Mouse (Mus musculus): ENCODE measurements around the gene Nrl. TPM values are rescaled to one million over a fixed set of nuclear protein-coding genes. Genes with fewer than 3 reads are reported as not detected.

Gene Nrl
- polyA plus RNA-seq, 1 experiment from 2014 or later = not detected

DNA sequence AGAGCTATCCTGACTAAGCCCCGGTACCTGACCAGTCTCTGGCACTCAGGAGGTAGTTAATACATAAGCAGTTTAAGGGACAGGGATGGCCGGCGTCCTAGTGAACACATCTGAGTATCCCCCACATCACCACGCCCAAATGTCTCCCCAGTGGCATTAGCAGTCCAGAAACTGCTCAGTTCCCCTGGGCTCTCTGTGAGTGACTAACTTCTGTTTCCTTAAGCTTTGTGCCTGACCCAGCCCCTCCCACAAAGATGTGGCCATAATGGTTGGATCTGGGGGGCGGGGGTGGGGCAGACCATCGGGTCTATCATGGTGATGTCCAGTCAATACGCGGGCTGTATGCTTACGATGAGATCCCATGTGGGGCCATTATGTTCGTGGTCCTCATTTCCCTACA lies 15.2 kb downstream of the Nrl start:
- no peak overlapping the region for H3K4me2 ChIP-seq (ENCODE audit: low read depth, low read length)
- no peaks in the 10 kb centered on the region for H3K4me1 ChIP-seq (ENCODE audit: control insufficient read depth, insufficient read depth, low read length)
- no peak overlapping the region for H3K27ac ChIP-seq (replicated peaks; ENCODE audit: low read depth, low read length)
- DNase-seq (ENCODE audit: low spot score) (no peak), ATAC-seq (replicated peaks; ENCODE audit: insufficient number of reproducible peaks, low FRiP score, low TSS enrichment, low read depth) (no peak)
- 84% methylated on average over 10 of the region's 10 CpGs for WGBS
- H3K27me3 ChIP-seq (ENCODE audit: control insufficient read depth, insufficient read depth, low read length) = no peaks in the 10 kb centered on the region
- no peaks in the 10 kb centered on the region for H3K9me3 ChIP-seq (replicated peaks; ENCODE audit: control insufficient read depth, low read length)
- no peaks in the 10 kb centered on the region for H3K36me3 ChIP-seq (replicated peaks; ENCODE audit: control insufficient read depth, insufficient read depth, low read depth, low read length)
- no peak overlapping the region for H3K9ac ChIP-seq (replicated peaks; ENCODE audit: low read length)
- H3K4me3 ChIP-seq (ENCODE audit: low read depth, low read length) = no peak overlapping the region

DNA sequence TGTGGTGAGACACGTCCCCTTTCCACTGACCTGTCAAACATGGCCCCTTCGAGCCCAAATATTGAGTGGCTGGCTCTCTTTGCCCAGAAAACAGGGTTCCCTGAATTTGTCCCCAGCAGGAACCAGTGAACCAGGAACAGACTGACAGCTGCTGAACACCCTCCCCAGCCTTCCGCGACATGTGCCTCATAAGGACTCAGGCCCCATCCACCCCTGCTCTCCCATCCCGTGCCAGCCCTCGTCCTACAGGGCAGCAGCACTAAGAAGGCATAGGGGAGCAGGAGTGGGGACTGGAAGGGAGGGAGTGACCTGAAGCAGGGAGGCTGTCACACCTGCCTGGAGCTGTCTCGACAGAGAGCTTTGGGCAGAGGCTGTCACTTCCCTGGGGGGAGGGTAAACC lies 17.0 kb downstream of the Nrl start:
- DNase-seq (ENCODE audit: low spot score) (no peak), ATAC-seq (replicated peaks; ENCODE audit: insufficient number of reproducible peaks, low FRiP score, low TSS enrichment, low read depth) (no peak)
- no peaks in the 10 kb centered on the region for H3K36me3 ChIP-seq (replicated peaks; ENCODE audit: control insufficient read depth, insufficient read depth, low read depth, low read length)
- H3K27ac ChIP-seq (replicated peaks; ENCODE audit: low read depth, low read length) = no peak overlapping the region
- 54% methylated on average over 7 of the region's 7 CpGs for WGBS
- no peaks in the 10 kb centered on the region for H3K27me3 ChIP-seq (ENCODE audit: control insufficient read depth, insufficient read depth, low read length)
- no peaks in the 10 kb centered on the region for H3K4me1 ChIP-seq (ENCODE audit: control insufficient read depth, insufficient read depth, low read length)
- no peaks in the 10 kb centered on the region for H3K9me3 ChIP-seq (replicated peaks; ENCODE audit: control insufficient read depth, low read length)
- no peak overlapping the region for H3K4me2 ChIP-seq (ENCODE audit: low read depth, low read length)
- H3K9ac ChIP-seq (replicated peaks; ENCODE audit: low read length) = no peak overlapping the region
- H3K4me3 ChIP-seq (ENCODE audit: low read depth, low read length) = no peak overlapping the region

- Histone ChIP-seq H3K4me2 (ENCODE audit: low read depth, low read length) (no peak overlapping the region), H3K9me3 (replicated peaks; ENCODE audit: control insufficient read depth, low read length) (no peaks in the 10 kb centered on the region), H3K27ac (replicated peaks; ENCODE audit: low read depth, low read length) (no peak overlapping the region), H3K27me3 (ENCODE audit: control insufficient read depth, insufficient read depth, low read length) (no peaks in the 10 kb centered on the region), H3K36me3 (replicated peaks; ENCODE audit: control insufficient read depth, insufficient read depth, low read depth, low read length) (no peaks in the 10 kb centered on the region), H3K4me1 (ENCODE audit: control insufficient read depth, insufficient read depth, low read length) (no peaks in the 10 kb centered on the region), H3K4me3 (ENCODE audit: low read depth, low read length) (no peak overlapping the region), H3K9ac (replicated peaks; ENCODE audit: low read length) (no peak overlapping the region)
- ATAC-seq (replicated peaks; ENCODE audit: insufficient number of reproducible peaks, low FRiP score, low TSS enrichment, low read depth) (no peak), DNase-seq (ENCODE audit: low spot score) (no peak)
- 87% methylated on average over 9 of the region's 9 CpGs for WGBS
These were observed 19.2 kb downstream of the Nrl start for GRCm38 (mm10) chr14:55505612-55506011.

DNA sequence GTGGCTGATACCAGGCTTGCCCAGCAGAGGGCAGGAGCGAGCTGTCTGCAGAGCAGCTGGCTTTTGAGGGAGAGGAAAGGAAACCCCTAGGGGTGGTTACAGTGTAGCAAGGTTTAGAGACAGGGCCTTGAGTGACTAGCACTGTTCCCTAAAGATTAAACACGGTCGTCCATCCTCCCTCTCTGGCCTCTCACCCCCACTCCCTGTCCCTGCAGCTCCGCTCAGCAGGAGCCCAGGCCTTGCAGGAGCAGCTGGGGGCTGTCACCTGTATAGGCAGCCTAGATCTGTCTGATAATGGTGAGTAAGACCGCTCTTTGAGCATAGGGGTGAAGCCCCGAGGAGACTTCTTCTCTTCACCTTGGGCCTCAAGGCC lies 27.3 kb downstream of the Nrl start:
- H3K4me2 ChIP-seq (ENCODE audit: low read depth, low read length) = no peak overlapping the region
- no peaks in the 10 kb centered on the region for H3K4me1 ChIP-seq (ENCODE audit: control insufficient read depth, insufficient read depth, low read length)
- H3K9me3 ChIP-seq (replicated peaks; ENCODE audit: control insufficient read depth, low read length) = no peaks in the 10 kb centered on the region
- H3K36me3 ChIP-seq (replicated peaks; ENCODE audit: control insufficient read depth, insufficient read depth, low read depth, low read length) = no peaks in the 10 kb centered on the region; the same call in 1 of the 2 replicates
- 28% methylated on average over 6 of the region's 6 CpGs for WGBS
- no peaks in the 10 kb centered on the region for H3K27me3 ChIP-seq (ENCODE audit: control insufficient read depth, insufficient read depth, low read length)
- no peak overlapping the region for H3K4me3 ChIP-seq (ENCODE audit: low read depth, low read length)
- peak; percentile 86 for DNase-seq (ENCODE audit: low spot score)
- H3K27ac ChIP-seq (replicated peaks; ENCODE audit: low read depth, low read length) = no peak overlapping the region
- ATAC-seq (replicated peaks; ENCODE audit: insufficient number of reproducible peaks, low FRiP score, low TSS enrichment, low read depth) = peak; percentile 37; the same call in 1 of the 2 replicates
- H3K9ac ChIP-seq (replicated peaks; ENCODE audit: low read length) = peak overlapping the region; percentile 37; the same call in 1 of the 2 replicates

GRCm38 (mm10) chr14:55496761-55497448 lies 27.9 kb downstream of the Nrl start:
- H3K4me1 ChIP-seq (ENCODE audit: control insufficient read depth, insufficient read depth, low read length) = no peaks in the 10 kb centered on the region
- no peaks in the 10 kb centered on the region for H3K9me3 ChIP-seq (replicated peaks; ENCODE audit: control insufficient read depth, low read length)
- WGBS = 62% methylated on average over 16 of the region's 16 CpGs
- no peak overlapping the region for H3K9ac ChIP-seq (replicated peaks; ENCODE audit: low read length)
- DNase-seq (ENCODE audit: low spot score) = no peak
- no peaks in the 10 kb centered on the region for H3K27me3 ChIP-seq (ENCODE audit: control insufficient read depth, insufficient read depth, low read length)
- no peak overlapping the region for H3K4me3 ChIP-seq (ENCODE audit: low read depth, low read length)
- H3K36me3 ChIP-seq (replicated peaks; ENCODE audit: control insufficient read depth, insufficient read depth, low read depth, low read length) = no peaks in the 10 kb centered on the region; the same call in 1 of the 2 replicates
- H3K4me2 ChIP-seq (ENCODE audit: low read depth, low read length) = no peak overlapping the region
- H3K27ac ChIP-seq (replicated peaks; ENCODE audit: low read depth, low read length) = no peak overlapping the region
- ATAC-seq (replicated peaks; ENCODE audit: insufficient number of reproducible peaks, low FRiP score, low TSS enrichment, low read depth) = 0 out of 2 replicates have a peak, but pooled peaks have one; percentile 32

- no peaks in the 10 kb centered on the region; the same call in 1 of the 2 replicates for H3K36me3 ChIP-seq (replicated peaks; ENCODE audit: control insufficient read depth, insufficient read depth, low read depth, low read length)
- ATAC-seq (replicated peaks; ENCODE audit: insufficient number of reproducible peaks, low FRiP score, low TSS enrichment, low read depth) (no peak), DNase-seq (ENCODE audit: low spot score) (no peak)
- no peak overlapping the region for H3K9ac ChIP-seq (replicated peaks; ENCODE audit: low read length)
- H3K4me1 ChIP-seq (ENCODE audit: control insufficient read depth, insufficient read depth, low read length) = no peaks in the 10 kb centered on the region
- no peak overlapping the region for H3K4me3 ChIP-seq (ENCODE audit: low read depth, low read length)
- H3K27ac ChIP-seq (replicated peaks; ENCODE audit: low read depth, low read length) = no peak overlapping the region
- 73% methylated on average over 18 of the region's 20 CpGs for WGBS
- no peaks in the 10 kb centered on the region for H3K27me3 ChIP-seq (ENCODE audit: control insufficient read depth, insufficient read depth, low read length)
- no peaks in the 10 kb centered on the region for H3K9me3 ChIP-seq (replicated peaks; ENCODE audit: control insufficient read depth, low read length)
- no peak overlapping the region for H3K4me2 ChIP-seq (ENCODE audit: low read depth, low read length)
These were observed 29.1 kb downstream of the Nrl start for GRCm38 (mm10) chr14:55495509-55496240.

GRCm38 (mm10) chr14:55492103-55492502 lies 32.7 kb downstream of the Nrl start:
- Histone ChIP-seq H3K27me3 (ENCODE audit: control insufficient read depth, insufficient read depth, low read length) (no peaks in the 10 kb centered on the region), H3K36me3 (replicated peaks; ENCODE audit: control insufficient read depth, insufficient read depth, low read depth, low read length) (no peaks in the 10 kb centered on the region; the same call in 1 of the 2 replicates), H3K4me1 (ENCODE audit: control insufficient read depth, insufficient read depth, low read length) (no peaks in the 10 kb centered on the region), H3K9ac (replicated peaks; ENCODE audit: low read length) (no peak overlapping the region), H3K27ac (replicated peaks; ENCODE audit: low read depth, low read length) (no peak overlapping the region), H3K4me2 (ENCODE audit: low read depth, low read length) (no peak overlapping the region; the same call in 1 of the 2 replicates), H3K9me3 (replicated peaks; ENCODE audit: control insufficient read depth, low read length) (no peaks in the 10 kb centered on the region), H3K4me3 (ENCODE audit: low read depth, low read length) (no peak overlapping the region)
- no peak for DNase-seq (ENCODE audit: low spot score)
- ATAC-seq (replicated peaks; ENCODE audit: insufficient number of reproducible peaks, low FRiP score, low TSS enrichment, low read depth) = no peak
- WGBS = 41% methylated on average over 3 of the region's 3 CpGs

GRCm38 (mm10) chr14:55491291-55491833 lies 33.4 kb downstream of the Nrl start:
- H3K36me3 ChIP-seq (replicated peaks; ENCODE audit: control insufficient read depth, insufficient read depth, low read depth, low read length) = no peaks in the 10 kb centered on the region; the same call in 1 of the 2 replicates
- no peaks in the 10 kb centered on the region for H3K4me1 ChIP-seq (ENCODE audit: control insufficient read depth, insufficient read depth, low read length)
- H3K27ac ChIP-seq (replicated peaks; ENCODE audit: low read depth, low read length) = peak overlapping the region; percentile 52
- ATAC-seq (replicated peaks; ENCODE audit: insufficient number of reproducible peaks, low FRiP score, low TSS enrichment, low read depth) (peak; percentile 84), DNase-seq (ENCODE audit: low spot score) (peak; percentile 82)
- H3K4me2 ChIP-seq (ENCODE audit: low read depth, low read length) = peak overlapping the region; percentile 94
- no peaks in the 10 kb centered on the region for H3K27me3 ChIP-seq (ENCODE audit: control insufficient read depth, insufficient read depth, low read length)
- H3K4me3 ChIP-seq (ENCODE audit: low read depth, low read length) = peak overlapping the region; percentile 63
- H3K9me3 ChIP-seq (replicated peaks; ENCODE audit: control insufficient read depth, low read length) = no peaks in the 10 kb centered on the region
- WGBS = 0% methylated on average over 25 of the region's 30 CpGs
- H3K9ac ChIP-seq (replicated peaks; ENCODE audit: low read length) = peak overlapping the region; percentile 74

All from embryonic facial prominence, embryonic 11.5 days (tissue).